Mouse (Mus musculus) duodenum, adult 2 months (tissue): Measurements from ENCODE around the gene Usp16. TPM values are rescaled to one million over a fixed set of nuclear protein-coding genes. Genes with fewer than 3 reads are reported as not detected.

Experiments used
- polyA plus RNA-seq: library from polyadenylated mRNA; depleted of rRNA; stranded (reverse); fragments of >200 nt; gene quantifications from 2 replicates; pipeline ENCODE4 v1.2.3, GENCODE M21; 2012; ENCODE audit warnings: low replicate concordance; rRNA removed

Usp16 gene
- 2.1 and 5.8 TPM in 2 replicates for polyA plus RNA-seq

DNA sequence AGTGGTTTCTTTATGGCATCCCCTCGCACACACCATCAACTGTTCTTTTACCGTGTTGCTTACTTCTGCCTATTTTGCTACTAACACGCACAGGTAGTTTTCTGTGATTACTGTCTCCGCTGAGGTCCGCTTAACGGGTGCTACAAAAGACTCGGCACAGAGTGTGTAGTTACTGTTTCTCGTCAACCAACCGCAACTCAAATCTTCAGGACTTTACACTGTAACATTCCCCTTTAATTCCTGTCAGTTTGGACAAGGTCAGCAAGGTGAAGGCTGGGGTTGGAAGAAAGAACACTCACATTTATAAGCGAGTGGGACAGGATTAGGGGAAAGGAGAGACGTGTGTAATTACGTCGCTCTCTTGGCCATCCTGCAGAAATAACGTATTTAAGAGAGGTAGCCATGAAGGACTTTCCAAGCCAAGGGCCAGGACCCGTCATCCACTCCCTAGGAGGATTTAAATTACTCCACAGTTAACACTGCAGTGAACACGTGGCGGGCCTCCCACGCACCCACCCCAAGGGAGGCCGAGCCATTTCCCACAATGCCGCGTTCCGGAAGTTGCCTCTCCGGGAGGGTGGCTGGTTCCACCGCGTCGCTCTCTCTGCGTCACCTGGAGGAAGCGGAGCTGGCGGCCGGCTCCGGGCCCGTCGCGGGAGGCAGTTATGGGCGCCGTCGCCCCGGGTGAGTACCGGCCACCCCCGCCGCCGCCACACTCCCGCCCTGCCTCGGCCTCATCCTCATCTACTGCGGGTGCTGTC, at the start of gene Usp16:
TSS of gene Usp16 (plus strand) at position 285 of the 761 bp plus-strand sequence.

DNA sequence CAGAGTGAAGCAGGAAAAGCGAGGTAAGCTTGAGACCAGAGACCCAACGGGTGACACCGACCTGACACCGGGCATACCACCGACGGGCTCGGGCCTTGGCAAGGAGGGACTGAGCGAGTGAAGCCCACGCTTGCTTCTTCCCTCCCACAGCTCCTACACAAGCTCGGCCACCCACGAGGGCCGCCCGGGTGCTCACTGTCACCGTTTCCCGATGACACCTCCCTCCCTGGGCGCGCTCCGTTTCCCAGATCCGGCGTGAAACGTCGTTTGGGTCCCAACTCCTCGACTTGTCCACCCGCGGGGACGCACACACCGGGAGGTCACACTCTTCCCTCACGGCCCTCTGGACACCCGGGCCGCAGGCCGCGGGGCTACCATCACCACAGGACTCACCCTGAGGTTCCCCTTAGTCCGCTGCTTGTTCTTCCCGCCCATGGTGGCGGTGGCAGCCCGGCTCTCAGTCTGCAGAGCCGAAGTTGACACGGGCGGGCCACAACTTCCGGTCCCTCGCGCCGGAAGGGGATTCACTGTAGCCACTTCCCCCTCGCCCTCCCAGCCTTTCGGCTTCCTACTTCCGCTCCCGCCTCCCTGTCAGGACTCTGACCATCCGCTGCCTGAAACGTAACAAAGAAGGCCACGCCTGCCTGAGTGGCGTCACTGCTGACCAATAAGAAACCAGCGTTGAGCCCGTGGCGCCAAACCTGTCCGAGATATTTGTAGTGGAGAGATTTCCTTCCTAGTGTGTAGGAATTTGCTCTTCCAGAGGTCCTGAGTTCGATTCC, 22.3 kb upstream of the Usp16 start, which contains the start of gene Ltn1:
TSS of gene Ltn1 (minus strand) at position 580 of the 782 bp plus-strand sequence.

DNA sequence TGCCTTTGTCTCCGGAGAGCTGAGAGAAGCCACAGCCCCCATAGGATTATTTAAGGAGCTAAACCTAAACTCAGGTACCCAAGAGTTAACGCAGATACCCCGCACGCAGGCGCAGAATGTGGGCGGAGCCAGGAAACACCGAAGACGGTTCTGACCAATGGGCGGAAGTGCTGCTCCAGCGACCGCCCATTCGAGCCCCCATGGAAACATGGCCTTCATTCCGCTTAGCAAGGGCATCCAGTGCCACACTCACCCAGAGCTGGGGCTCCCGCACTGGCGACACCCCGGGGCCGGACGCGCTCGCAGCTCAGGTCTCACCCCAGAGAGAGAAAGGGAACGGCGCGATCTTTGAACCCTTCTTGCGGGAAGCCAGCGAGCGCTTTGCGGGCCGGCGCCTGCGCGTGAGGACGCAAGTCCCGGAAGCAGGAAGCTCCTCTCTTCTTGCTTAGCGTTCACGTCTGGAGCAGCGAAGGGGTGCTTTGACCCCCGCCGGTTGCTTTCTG, 14.3 kb upstream of the Usp16 start, which contains the start of gene Rwdd2b:
TSS of gene Rwdd2b (minus strand) at position 390 of the 503 bp plus-strand sequence.

DNA sequence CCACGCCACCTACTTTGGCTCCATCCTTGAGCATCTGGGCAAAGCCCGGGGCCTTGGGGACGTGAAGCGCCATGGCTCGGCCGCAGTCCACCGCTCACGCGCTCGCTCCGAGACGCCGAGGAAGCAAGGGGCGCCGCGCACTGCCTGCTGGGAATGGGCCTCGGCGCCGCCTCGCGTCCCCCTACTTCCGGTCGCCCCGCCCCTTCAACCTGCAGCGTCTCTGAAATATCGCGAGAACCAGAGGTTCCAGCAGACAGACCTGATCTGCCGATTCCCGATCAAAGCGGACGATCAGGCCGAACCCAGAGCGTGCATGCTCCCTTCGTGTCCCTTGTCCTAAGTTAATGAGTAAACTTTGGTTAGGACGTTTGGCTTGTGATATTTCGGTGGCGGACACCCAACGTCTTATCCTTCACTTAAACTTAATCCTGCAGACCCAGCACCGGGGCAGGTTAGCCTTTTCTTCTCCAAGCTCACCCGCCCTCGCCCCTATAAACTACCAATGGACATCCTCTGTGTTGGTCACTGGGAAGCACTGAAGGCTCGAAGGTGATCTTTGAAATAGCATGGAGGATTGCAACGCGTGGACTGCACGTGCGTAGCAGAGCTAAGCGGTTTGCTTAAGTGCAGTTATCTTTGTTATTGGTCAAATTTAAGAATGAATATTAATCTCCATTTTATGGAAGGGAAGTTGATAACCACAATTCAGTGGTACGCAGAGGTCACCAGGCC, 41.4 kb downstream of the Usp16 start, which contains the start of gene Cct8:
TSS of gene Cct8 (minus strand) at position 158 of the 732 bp plus-strand sequence.

Other genes starting within 250 kb of the Usp16 start
- gene N6amt1, start 100.5 kb upstream of the Usp16 start, polyA plus RNA-seq, result 0.85 and 2.2 TPM in 2 replicates
- 0.62 and 1.0 TPM in 2 replicates for gene Ltn1, start 22.1 kb upstream of the Usp16 start, polyA plus RNA-seq
- gene Rwdd2b, start 14.1 kb upstream of the Usp16 start, polyA plus RNA-seq, result 11.5 and 22.4 TPM in 2 replicates
- 4.0 and 6.1 TPM in 2 replicates for gene Cct8, start 41.2 kb downstream of the Usp16 start, polyA plus RNA-seq
- 0.25 TPM in 1 of 2 replicates, not detected in the other for gene Map3k7cl, start 98.6 kb downstream of the Usp16 start, polyA plus RNA-seq
- 4.1 and 10.5 TPM in 2 replicates for gene Bach1, start 244.2 kb downstream of the Usp16 start, polyA plus RNA-seq